Mouse (Mus musculus): ENCODE results near the gene 1700001O22Rik. TPM values are rescaled to one million over a fixed set of nuclear protein-coding genes. Genes with fewer than 3 reads are reported as not detected.

Gene 1700001O22Rik
- polyA plus RNA-seq (2015; fragmentation: Nextera tagmentation; extraction: Ambion mirVana) = 2.2 and 2.7 TPM in 2 replicates

GRCm38 (mm10) chr2:30803604-30804003 is at the start of gene 1700001O22Rik:
TSS of gene 1700001O22Rik (minus strand) at chr2:30803661.
- Histone ChIP-seq H3K4me1 (ENCODE audit: control insufficient read depth, insufficient read depth, low read length) (peaks cover 8% of the 10 kb centered on the region), H3K36me3 (ENCODE audit: control insufficient read depth, insufficient read depth) (no peaks in the 10 kb centered on the region), H3K4me2 (ENCODE audit: low read depth, low read length) (no peak within 1 kb of the TSS), H3K27ac (ENCODE audit: low read length) (no peak within 1 kb of the TSS), H3K9ac (ENCODE audit: low read length) (no peak within 1 kb of the TSS), H3K4me3 (ENCODE audit: low read length) (no peak within 1 kb of the TSS), H3K9me3 (replicated peaks; ENCODE audit: control insufficient read depth, low read length) (no peaks in the 10 kb centered on the region), H3K27me3 (ENCODE audit: control insufficient read depth, insufficient read depth, low read length) (peaks cover 12% of the 10 kb centered on the region)
- WGBS = 79% methylated on average over 3 of the region's 3 CpGs
- ATAC-seq (replicated peaks; ENCODE audit: extremely low read depth, insufficient read depth, low FRiP score) = no peak

GRCm38 (mm10) chr2:30852771-30853313 is 49.4 kb upstream of the 1700001O22Rik start:
- Histone ChIP-seq H3K9ac (ENCODE audit: low read length) (no peak overlapping the region), H3K4me3 (ENCODE audit: low read length) (no peak overlapping the region), H3K9me3 (replicated peaks; ENCODE audit: control insufficient read depth, low read length) (no peaks in the 10 kb centered on the region), H3K36me3 (ENCODE audit: control insufficient read depth, insufficient read depth) (no peaks in the 10 kb centered on the region), H3K27me3 (ENCODE audit: control insufficient read depth, insufficient read depth, low read length) (no peaks in the 10 kb centered on the region), H3K4me2 (ENCODE audit: low read depth, low read length) (0 out of 2 replicates have a peak overlapping the region, but pooled peaks have one; percentile 3), H3K27ac (ENCODE audit: low read length) (no peak overlapping the region), H3K4me1 (ENCODE audit: control insufficient read depth, insufficient read depth, low read length) (peaks cover 7% of the 10 kb centered on the region)
- ATAC-seq (replicated peaks; ENCODE audit: extremely low read depth, insufficient read depth, low FRiP score) = no peak
- WGBS = 32% methylated on average over 20 of the region's 20 CpGs

GRCm38 (mm10) chr2:30850581-30850980 is 47.1 kb upstream of the 1700001O22Rik start:
- H3K9ac ChIP-seq (ENCODE audit: low read length) = no peak overlapping the region
- H3K4me3 ChIP-seq (ENCODE audit: low read length) = no peak overlapping the region
- no peak overlapping the region for H3K27ac ChIP-seq (ENCODE audit: low read length)
- no peak for ATAC-seq (replicated peaks; ENCODE audit: extremely low read depth, insufficient read depth, low FRiP score)
- H3K9me3 ChIP-seq (replicated peaks; ENCODE audit: control insufficient read depth, low read length) = no peaks in the 10 kb centered on the region
- no peak overlapping the region for H3K4me2 ChIP-seq (ENCODE audit: low read depth, low read length)
- H3K27me3 ChIP-seq (ENCODE audit: control insufficient read depth, insufficient read depth, low read length) = no peaks in the 10 kb centered on the region
- 33% methylated on average over 6 of the region's 6 CpGs for WGBS
- no peaks in the 10 kb centered on the region for H3K36me3 ChIP-seq (ENCODE audit: control insufficient read depth, insufficient read depth)
- peaks cover 22% of the 10 kb centered on the region for H3K4me1 ChIP-seq (ENCODE audit: control insufficient read depth, insufficient read depth, low read length)

- ATAC-seq (replicated peaks; ENCODE audit: extremely low read depth, insufficient read depth, low FRiP score) = no peak
- Histone ChIP-seq H3K9me3 (replicated peaks; ENCODE audit: control insufficient read depth, low read length) (no peaks in the 10 kb centered on the region), H3K4me3 (ENCODE audit: low read length) (no peak overlapping the region), H3K27me3 (ENCODE audit: control insufficient read depth, insufficient read depth, low read length) (peaks cover 2% of the 10 kb centered on the region; the same call in 1 of the 2 replicates), H3K9ac (ENCODE audit: low read length) (no peak overlapping the region), H3K4me2 (ENCODE audit: low read depth, low read length) (no peak overlapping the region), H3K36me3 (ENCODE audit: control insufficient read depth, insufficient read depth) (no peaks in the 10 kb centered on the region), H3K27ac (ENCODE audit: low read length) (no peak overlapping the region), H3K4me1 (ENCODE audit: control insufficient read depth, insufficient read depth, low read length) (peaks cover 23% of the 10 kb centered on the region)
- whole genome bisulfite sequencing = 71% methylated on average over 8 of the region's 8 CpGs
Observed at GRCm38 (mm10) chr2:30848184-30848583, 44.7 kb upstream of the 1700001O22Rik start.

GRCm38 (mm10) chr2:30846723-30847122 is 43.3 kb upstream of the 1700001O22Rik start:
- Histone ChIP-seq H3K27me3 (ENCODE audit: control insufficient read depth, insufficient read depth, low read length) (peaks cover 2% of the 10 kb centered on the region; the same call in 1 of the 2 replicates), H3K4me1 (ENCODE audit: control insufficient read depth, insufficient read depth, low read length) (peaks cover 25% of the 10 kb centered on the region), H3K27ac (ENCODE audit: low read length) (peak overlapping the region; percentile 17), H3K4me2 (ENCODE audit: low read depth, low read length) (peak overlapping the region; percentile 76), H3K36me3 (ENCODE audit: control insufficient read depth, insufficient read depth) (no peaks in the 10 kb centered on the region), H3K9me3 (replicated peaks; ENCODE audit: control insufficient read depth, low read length) (no peaks in the 10 kb centered on the region), H3K9ac (ENCODE audit: low read length) (no peak overlapping the region), H3K4me3 (ENCODE audit: low read length) (peak overlapping the region; percentile 59; the same call in 1 of the 2 replicates)
- whole genome bisulfite sequencing = 7% methylated on average over 6 of the region's 6 CpGs
- ATAC-seq (replicated peaks; ENCODE audit: extremely low read depth, insufficient read depth, low FRiP score) = peak; percentile 30; the same call in 1 of the 2 replicates

GRCm38 (mm10) chr2:30846236-30846635 is 42.8 kb upstream of the 1700001O22Rik start:
- Histone ChIP-seq H3K9ac (ENCODE audit: low read length) (peak overlapping the region; percentile 75), H3K4me3 (ENCODE audit: low read length) (peak overlapping the region; percentile 59), H3K9me3 (replicated peaks; ENCODE audit: control insufficient read depth, low read length) (no peaks in the 10 kb centered on the region), H3K4me1 (ENCODE audit: control insufficient read depth, insufficient read depth, low read length) (peaks cover 25% of the 10 kb centered on the region), H3K27me3 (ENCODE audit: control insufficient read depth, insufficient read depth, low read length) (peaks cover 2% of the 10 kb centered on the region; the same call in 1 of the 2 replicates), H3K4me2 (ENCODE audit: low read depth, low read length) (peak overlapping the region; percentile 76), H3K36me3 (ENCODE audit: control insufficient read depth, insufficient read depth) (no peaks in the 10 kb centered on the region), H3K27ac (ENCODE audit: low read length) (peak overlapping the region; percentile 17; the same call in 1 of the 2 replicates)
- no peak; the same call in 1 of the 2 replicates for ATAC-seq (replicated peaks; ENCODE audit: extremely low read depth, insufficient read depth, low FRiP score)
- 40% methylated on average over 8 of the region's 8 CpGs for WGBS

GRCm38 (mm10) chr2:30845152-30846070 is 42.0 kb upstream of the 1700001O22Rik start:
- WGBS = under 1% methylated on average over 77 of the region's 80 CpGs
- Histone ChIP-seq H3K27ac (ENCODE audit: low read length) (peak overlapping the region; percentile 25; the same call in 1 of the 2 replicates), H3K4me1 (ENCODE audit: control insufficient read depth, insufficient read depth, low read length) (peaks cover 25% of the 10 kb centered on the region), H3K4me3 (ENCODE audit: low read length) (peak overlapping the region; percentile 59), H3K36me3 (ENCODE audit: control insufficient read depth, insufficient read depth) (no peaks in the 10 kb centered on the region), H3K9ac (ENCODE audit: low read length) (peak overlapping the region; percentile 75), H3K4me2 (ENCODE audit: low read depth, low read length) (peak overlapping the region; percentile 76), H3K9me3 (replicated peaks; ENCODE audit: control insufficient read depth, low read length) (no peaks in the 10 kb centered on the region), H3K27me3 (ENCODE audit: control insufficient read depth, insufficient read depth, low read length) (peaks cover 2% of the 10 kb centered on the region; the same call in 1 of the 2 replicates)
- peak; percentile 20 for ATAC-seq (replicated peaks; ENCODE audit: extremely low read depth, insufficient read depth, low FRiP score)

GRCm38 (mm10) chr2:30842615-30843014 is 39.2 kb upstream of the 1700001O22Rik start:
- H3K4me3 ChIP-seq (ENCODE audit: low read length) = no peak overlapping the region
- no peak overlapping the region; the same call in 1 of the 2 replicates for H3K9ac ChIP-seq (ENCODE audit: low read length)
- peaks cover 25% of the 10 kb centered on the region for H3K4me1 ChIP-seq (ENCODE audit: control insufficient read depth, insufficient read depth, low read length)
- no peaks in the 10 kb centered on the region for H3K36me3 ChIP-seq (ENCODE audit: control insufficient read depth, insufficient read depth)
- H3K4me2 ChIP-seq (ENCODE audit: low read depth, low read length) = peak overlapping the region; percentile 21; the same call in 1 of the 2 replicates
- 17% methylated on average over 10 of the region's 10 CpGs for WGBS
- ATAC-seq (replicated peaks; ENCODE audit: extremely low read depth, insufficient read depth, low FRiP score) = no peak
- H3K9me3 ChIP-seq (replicated peaks; ENCODE audit: control insufficient read depth, low read length) = no peaks in the 10 kb centered on the region
- peaks cover 2% of the 10 kb centered on the region; the same call in 1 of the 2 replicates for H3K27me3 ChIP-seq (ENCODE audit: control insufficient read depth, insufficient read depth, low read length)
- no peak overlapping the region for H3K27ac ChIP-seq (ENCODE audit: low read length)

Measured in heart, embryonic 16.5 days (tissue).